Mouse (Mus musculus): Measurements from ENCODE around the gene Smco2. TPM values are rescaled to one million over a fixed set of nuclear protein-coding genes. Genes with fewer than 3 reads are reported as not detected.

The Smco2 gene
- total and polyA plus RNA-seq, 3 experiments: 0.76 to 2.0 (median 2.0) TPM

DNA sequence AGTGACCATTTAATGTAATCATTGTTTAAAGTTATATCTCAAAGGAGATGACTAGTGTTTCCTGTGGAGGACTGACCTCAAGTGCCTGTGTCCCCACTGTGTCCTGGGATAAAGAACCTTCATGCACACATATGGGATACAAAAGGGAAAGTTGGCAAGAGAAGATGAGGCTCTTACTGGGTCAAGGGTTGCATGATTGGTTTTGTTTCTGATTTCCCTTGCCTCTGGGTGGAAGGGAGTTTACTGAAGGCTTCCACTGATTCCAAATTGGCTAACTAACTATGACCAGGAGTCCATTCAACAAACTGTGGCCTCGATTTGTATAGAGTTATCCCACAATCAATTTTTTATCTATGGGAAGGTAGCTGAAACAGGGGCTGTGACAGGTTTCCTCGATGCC, 53.7 kb downstream of the Smco2 start:
- DNase-seq: no peak
- Histone ChIP-seq H3K9ac (ENCODE audit: low read depth, low read length) (no peak overlapping the region), H3K27ac (peak overlapping the region; percentile 38), H3K27me3 (ENCODE audit: control insufficient read depth, insufficient read depth, low read length) (no peaks in the 10 kb centered on the region), H3K4me1 (ENCODE audit: control insufficient read depth, insufficient read depth, low read length) (peaks cover 27% of the 10 kb centered on the region), H3K36me3 (ENCODE audit: control insufficient read depth, insufficient read depth, low read length) (peaks cover 38% of the 10 kb centered on the region), H3K4me3 (no peak overlapping the region), H3K79me2 (replicated peaks; ENCODE audit: control insufficient read depth, insufficient read depth, low read length) (peaks cover 5% of the 10 kb centered on the region; the same call in 1 of the 2 replicates)
- WGBS: 60% methylated on average over 2 of the region's 2 CpGs
- TF ChIP-seq POLR2A (IDR thresholded peaks at IDR 0.05; ENCODE audit: insufficient read depth, low read depth, low read length): no peak
- no peak for TF ChIP-seq EP300 (IDR thresholded peaks at IDR 0.05; ENCODE audit: insufficient read depth, low read depth, low read length)
- no peak for TF ChIP-seq CTCF (IDR thresholded peaks at IDR 0.05)
- intact Hi-C loops (cut with DNase I): loop anchor here (2.0 to 5.0 kb wide), 2 partner anchors 29 to 44 kb away; no protein-coding TSS in a partner anchor

DNA sequence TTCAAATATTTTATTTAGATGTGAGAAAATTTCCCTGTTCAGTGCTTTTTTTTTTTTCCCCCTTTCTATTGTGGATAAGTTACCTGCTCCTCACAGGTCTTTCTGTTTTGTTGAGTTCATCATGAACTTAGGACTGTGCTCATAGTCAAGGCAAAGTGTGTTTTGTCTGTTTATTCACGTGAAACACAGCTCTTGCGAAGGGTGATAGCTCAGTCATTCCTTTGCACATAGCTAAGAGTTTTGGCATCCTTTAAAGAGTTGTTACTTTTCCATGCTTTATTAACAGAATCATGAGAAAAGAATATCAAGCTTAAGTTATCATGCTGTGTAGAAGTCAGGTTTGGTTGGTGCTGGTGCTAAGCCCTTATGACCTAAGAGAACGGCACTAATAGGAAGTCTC, 54.8 kb downstream of the Smco2 start:
- intact Hi-C loops (cut with DNase I): loop anchor here (5.0 kb wide), 1 partner anchor 43 kb away; no protein-coding TSS in a partner anchor
- WGBS: 64% methylated on average over 3 of the region's 3 CpGs

DNA sequence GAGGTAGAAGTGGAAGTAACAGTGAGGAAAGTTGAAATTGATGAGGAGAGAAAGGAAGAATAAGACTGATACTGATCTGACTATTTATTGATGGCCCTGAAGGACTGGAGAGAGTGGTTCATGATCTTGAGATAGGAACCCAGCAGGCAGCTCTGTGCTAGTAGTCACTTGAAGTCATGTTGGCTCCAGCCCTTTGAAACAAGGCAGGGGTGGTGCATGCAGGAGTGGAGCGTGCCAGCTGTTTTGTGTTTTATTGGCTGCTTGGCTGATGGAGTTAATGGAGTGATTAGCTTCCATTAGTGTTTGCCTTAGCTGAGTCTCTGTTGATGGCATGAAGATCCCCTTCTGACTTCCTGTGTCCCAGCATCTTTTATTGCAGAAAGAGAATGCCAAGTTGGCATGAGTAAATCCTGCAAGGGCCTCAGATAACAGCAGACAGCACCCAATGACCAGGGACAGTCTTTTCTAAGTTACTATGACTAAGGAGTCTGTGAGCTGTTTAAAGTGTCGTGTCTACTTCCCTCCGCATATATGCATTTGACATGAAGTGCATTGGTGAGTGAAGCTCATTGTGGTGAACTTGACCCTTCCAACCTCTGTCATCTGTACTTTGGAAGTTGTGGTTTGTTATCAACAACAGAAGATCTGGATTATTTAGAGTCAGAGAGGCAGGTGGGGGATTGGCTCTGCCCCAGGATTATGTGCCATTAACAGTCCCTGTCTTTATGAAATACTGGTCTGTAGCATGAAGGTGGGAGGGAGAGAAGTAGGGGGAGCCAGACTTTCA, 56.3 kb downstream of the Smco2 start:
- H3K4me1 ChIP-seq (ENCODE audit: control insufficient read depth, insufficient read depth, low read length): peaks cover 29% of the 10 kb centered on the region
- H3K79me2 ChIP-seq (replicated peaks; ENCODE audit: control insufficient read depth, insufficient read depth, low read length): peaks cover 9% of the 10 kb centered on the region
- no peak overlapping the region for H3K9ac ChIP-seq (ENCODE audit: low read depth, low read length)
- 72% methylated on average over 3 of the region's 3 CpGs for WGBS
- H3K4me3 ChIP-seq: no peak overlapping the region
- H3K27me3 ChIP-seq (ENCODE audit: control insufficient read depth, insufficient read depth, low read length): no peaks in the 10 kb centered on the region
- TF ChIP-seq EP300 (IDR thresholded peaks at IDR 0.05; ENCODE audit: insufficient read depth, low read depth, low read length) (no peak), CTCF (IDR thresholded peaks at IDR 0.05) (no peak), POLR2A (IDR thresholded peaks at IDR 0.05; ENCODE audit: insufficient read depth, low read depth, low read length) (no peak)
- peak overlapping the region; percentile 3; the same call in 1 of the 2 replicates for H3K27ac ChIP-seq
- no peak for DNase-seq
- intact Hi-C loops (cut with DNase I): no loop called here
- peaks cover 39% of the 10 kb centered on the region for H3K36me3 ChIP-seq (ENCODE audit: control insufficient read depth, insufficient read depth, low read length)

More for the DNA sequence above, 54.8 kb downstream of the Smco2 start:
- TF ChIP-seq EP300 (IDR thresholded peaks at IDR 0.05; ENCODE audit: insufficient read depth, low read depth, low read length) (no peak), POLR2A (IDR thresholded peaks at IDR 0.05; ENCODE audit: insufficient read depth, low read depth, low read length) (no peak), CTCF (IDR thresholded peaks at IDR 0.05) (no peak)
- Histone ChIP-seq H3K27me3 (ENCODE audit: control insufficient read depth, insufficient read depth, low read length) (no peaks in the 10 kb centered on the region), H3K9ac (ENCODE audit: low read depth, low read length) (no peak overlapping the region), H3K36me3 (ENCODE audit: control insufficient read depth, insufficient read depth, low read length) (peaks cover 37% of the 10 kb centered on the region), H3K79me2 (replicated peaks; ENCODE audit: control insufficient read depth, insufficient read depth, low read length) (peaks cover 9% of the 10 kb centered on the region), H3K27ac (no peak overlapping the region), H3K4me1 (ENCODE audit: control insufficient read depth, insufficient read depth, low read length) (peaks cover 26% of the 10 kb centered on the region), H3K4me3 (no peak overlapping the region)
- DNase-seq: no peak

DNA sequence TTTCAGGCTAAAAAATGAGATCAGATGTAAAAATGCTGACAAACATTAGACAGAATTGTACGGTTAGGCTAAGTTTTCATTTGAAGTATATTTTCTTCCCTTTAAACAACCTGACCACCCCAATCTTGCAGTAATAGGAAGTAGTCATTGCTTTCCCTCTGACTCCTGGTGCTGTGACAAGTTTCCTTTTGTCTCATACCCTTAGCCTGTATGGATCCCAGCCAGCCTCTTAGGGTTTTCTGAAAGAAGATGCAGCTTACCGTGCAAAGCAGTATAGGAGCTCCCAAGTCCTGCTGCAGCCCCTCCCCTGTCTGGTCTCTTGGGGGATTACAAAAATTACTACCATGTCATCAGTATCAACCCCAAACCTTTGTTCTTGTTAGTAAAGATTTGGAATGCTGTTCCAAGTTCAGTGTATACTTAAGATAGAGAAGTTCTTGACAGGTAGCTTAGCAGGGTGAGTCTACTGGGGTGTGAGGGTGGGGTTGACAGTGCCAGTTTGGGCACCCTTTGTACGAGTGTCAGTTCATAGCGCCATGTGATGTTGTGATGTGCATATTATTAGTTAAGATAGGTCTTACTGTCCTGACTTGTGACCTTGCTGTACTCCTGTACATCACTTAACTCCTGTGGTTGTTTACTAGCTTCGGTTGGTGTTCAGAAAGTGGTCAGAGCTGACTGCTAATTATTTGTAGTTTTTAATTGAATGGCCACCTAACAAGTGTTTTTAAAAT, 57.3 kb downstream of the Smco2 start:
- Histone ChIP-seq H3K9ac (ENCODE audit: low read depth, low read length) (no peak overlapping the region), H3K36me3 (ENCODE audit: control insufficient read depth, insufficient read depth, low read length) (peaks cover 45% of the 10 kb centered on the region), H3K79me2 (replicated peaks; ENCODE audit: control insufficient read depth, insufficient read depth, low read length) (peaks cover 9% of the 10 kb centered on the region), H3K27me3 (ENCODE audit: control insufficient read depth, insufficient read depth, low read length) (no peaks in the 10 kb centered on the region), H3K4me3 (no peak overlapping the region), H3K4me1 (ENCODE audit: control insufficient read depth, insufficient read depth, low read length) (peaks cover 33% of the 10 kb centered on the region), H3K27ac (peak overlapping the region; percentile 6; the same call in 1 of the 2 replicates)
- TF ChIP-seq CTCF (IDR thresholded peaks at IDR 0.05) (no peak), EP300 (IDR thresholded peaks at IDR 0.05; ENCODE audit: insufficient read depth, low read depth, low read length) (no peak), POLR2A (IDR thresholded peaks at IDR 0.05; ENCODE audit: insufficient read depth, low read depth, low read length) (no peak)
- WGBS: 54% methylated on average over 5 of the region's 5 CpGs
- DNase-seq: no peak
- intact Hi-C loops (cut with DNase I): no loop called here

DNA sequence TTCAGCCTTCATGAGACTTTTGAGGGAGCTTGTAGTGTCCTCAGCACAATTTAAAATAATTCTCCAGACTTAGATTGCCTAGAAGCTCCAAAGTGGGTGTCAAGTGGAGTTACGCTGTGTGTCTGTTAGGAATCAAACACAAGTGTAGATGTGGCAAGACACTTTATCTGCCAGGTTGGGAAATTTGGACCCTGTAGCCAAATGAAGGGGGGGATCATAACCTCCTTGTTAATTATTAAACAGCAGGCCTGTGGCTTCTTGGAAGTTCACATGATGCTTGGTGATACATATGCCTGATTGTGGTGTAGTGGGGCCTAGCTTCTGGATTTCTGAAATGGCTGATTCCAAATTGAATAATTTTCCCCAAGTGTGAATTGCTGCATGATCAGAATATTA, 57.9 kb downstream of the Smco2 start:
- TF ChIP-seq CTCF (IDR thresholded peaks at IDR 0.05): no peak
- TF ChIP-seq POLR2A (IDR thresholded peaks at IDR 0.05; ENCODE audit: insufficient read depth, low read depth, low read length): no peak
- TF ChIP-seq EP300 (IDR thresholded peaks at IDR 0.05; ENCODE audit: insufficient read depth, low read depth, low read length): no peak
- Histone ChIP-seq H3K4me1 (ENCODE audit: control insufficient read depth, insufficient read depth, low read length) (peaks cover 36% of the 10 kb centered on the region), H3K27me3 (ENCODE audit: control insufficient read depth, insufficient read depth, low read length) (no peaks in the 10 kb centered on the region), H3K27ac (peak overlapping the region; percentile 3; the same call in 1 of the 2 replicates), H3K9ac (ENCODE audit: low read depth, low read length) (no peak overlapping the region), H3K79me2 (replicated peaks; ENCODE audit: control insufficient read depth, insufficient read depth, low read length) (peaks cover 9% of the 10 kb centered on the region), H3K4me3 (no peak overlapping the region), H3K36me3 (ENCODE audit: control insufficient read depth, insufficient read depth, low read length) (peaks cover 51% of the 10 kb centered on the region)
- DNase-seq: no peak
- 88% methylated on average over 1 of the region's 1 CpGs for WGBS
- intact Hi-C loops (cut with DNase I): no loop called here
